Mouse (Mus musculus) thymus, adult 2 months (tissue): Measurements from ENCODE around the gene Fgfr2.

ENCODE experiments used
- CTCF ChIP-seq: fragments of 200-500 bp; IDR thresholded peaks from 2 replicates; pipeline ENCODE4 v1.5.1; 2012; ENCODE audit warnings: mild to moderate bottlenecking, control low read depth, low read length, moderate library complexity, borderline replicate concordance; ENCODE audit not compliant: control insufficient read depth, poor library complexity, insufficient read depth; ENCODE audit errors: extremely low read depth
- POLR2A ChIP-seq: fragments of 200-500 bp; IDR thresholded peaks from 2 replicates; pipeline ENCODE4 v1.6.1; 2012; ENCODE audit warnings: mild to moderate bottlenecking, low read length, control low read depth, moderate library complexity; ENCODE audit not compliant: control insufficient read depth, poor library complexity, insufficient read depth; ENCODE audit errors: extremely low read depth

- TF ChIP-seq CTCF: no peak
- TF ChIP-seq POLR2A: no peak
Measured at GRCm38 (mm10) chr7:131054808-131055370, 2068.3 kb downstream of the Fgfr2 start.
